Mouse (Mus musculus): ENCODE measurements around the gene Txlng.

- no peak for TF ChIP-seq CTCF (conservative IDR thresholded peaks at IDR 0.05; ENCODE audit: insufficient read depth, insufficient read length, low read depth, low read length)
- TF ChIP-seq POLR2A (IDR thresholded peaks at IDR 0.05; ENCODE audit: low read depth, low read length) = no peak
Measured at GRCm38 (mm10) chrX:162770726-162771125, 58.5 kb downstream of the Txlng start.
